9 mouse cellular contexts compared by ENCODE assay signal in genomic region chr1:62702743-62703142, GRCm38 (mm10). TPM values are rescaled to one million over a fixed set of nuclear protein-coding genes. Genes with fewer than 3 reads are reported as not detected.
A peak's percentile ranks its signal among the peaks of the same experiment; 100 is the strongest.
DNase-seq lines count a peak whose midpoint lies in the region; ATAC-seq and TF ChIP-seq lines count a peak whose summit lies in the region.
"Had no signal": no experiment of that assay in that cellular context is flagged by ENCODE, and none has a peak within 500 bp of the region (broad histone marks: within the 10 kb centered on the region; RNA-seq: fewer than 3 reads in every experiment).

No protein-coding gene starts in this region.

- peaks cover 38% of the 10 kb centered on the region for H3K4me1 ChIP-seq in heart, embryonic 10.5 days
- H3K4me1 ChIP-seq in ES-E14 (ENCODE audit: control insufficient read depth in 2 of 2, insufficient read depth in 2 of 2, low read length in 2 of 2, poor library complexity in 1 of 2) = peaks cover 0 to 2% of the 10 kb centered on the region in 2 experiments; a peak in 1 of 4 replicates
- H3K4me1 ChIP-seq in forebrain, embryonic 15.5 days = peaks cover 41% of the 10 kb centered on the region
- H3K4me1 ChIP-seq in liver, embryonic 11.5 days (replicated peaks; ENCODE audit: control insufficient read depth, insufficient read depth, low read length) = peaks cover 3% of the 10 kb centered on the region; the same call in 1 of the 2 replicates
- no peaks in the 10 kb centered on the region for H3K4me1 ChIP-seq in stomach, postnatal 0 days (replicated peaks; ENCODE audit: control insufficient read depth, insufficient read depth)

- H3K4me2 ChIP-seq in forebrain, embryonic 15.5 days (replicated peaks) = peak overlapping the region; percentile 98
- peak overlapping the region; percentile 72 for H3K4me2 ChIP-seq in liver, embryonic 11.5 days
- peak overlapping the region; percentile 98 for H3K4me2 ChIP-seq in stomach, postnatal 0 days (replicated peaks; ENCODE audit: low read depth)

- peak overlapping the region; percentile 81 for H3K4me3 ChIP-seq in heart, embryonic 10.5 days
- H3K4me3 ChIP-seq in ES-E14 (ENCODE audit: insufficient read depth in 1 of 2, low read depth in 1 of 2, low read length in 2 of 2, poor library complexity in 1 of 2, severe bottlenecking in 1 of 2) = peak overlapping the region; percentile 67 to 82
- H3K4me3 ChIP-seq in forebrain, embryonic 15.5 days = peak overlapping the region; percentile 59
- peak overlapping the region; percentile 53 for H3K4me3 ChIP-seq in liver, embryonic 11.5 days (ENCODE audit: low read depth, low read length)
- H3K4me3 ChIP-seq in stomach, postnatal 0 days (ENCODE audit: low read depth, low read length) = peak overlapping the region; percentile 72

- in situ Hi-C loops in ES-E14 (cut with MboI; ENCODE audit: low sequenced_read_pairs in 2 of 2, unreplicated experiment in 2 of 2) = no loop called here

- H3K27me3 ChIP-seq in heart, embryonic 10.5 days (ENCODE audit: insufficient read depth, poor library complexity, severe bottlenecking) = peaks cover 44% of the 10 kb centered on the region
- H3K27me3 ChIP-seq in forebrain, embryonic 15.5 days = peaks cover 8% of the 10 kb centered on the region; the same call in 1 of the 2 replicates
- H3K27me3 ChIP-seq in liver, embryonic 11.5 days (replicated peaks; ENCODE audit: control insufficient read depth, insufficient read depth, low read length) = peaks cover 66% of the 10 kb centered on the region
- H3K27me3 ChIP-seq in stomach, postnatal 0 days (ENCODE audit: control insufficient read depth, insufficient read depth, low read length) = no peaks in the 10 kb centered on the region
- H3K27me3 ChIP-seq: Patski had no signal

- ATAC-seq in forebrain, embryonic 15.5 days (replicated peaks) = peak; percentile 5; the same call in 1 of the 2 replicates
- ATAC-seq in liver, embryonic 11.5 days (replicated peaks; ENCODE audit: low FRiP score) = no peak
- ATAC-seq in stomach, postnatal 0 days (ENCODE audit: low FRiP score, low TSS enrichment) = no peak

- H3K9ac ChIP-seq in ES-E14 (ENCODE audit: insufficient read depth, low read depth, low read length, poor library complexity, severe bottlenecking) = peak overlapping the region; percentile 69
- peak overlapping the region; percentile 72 for H3K9ac ChIP-seq in forebrain, embryonic 15.5 days (replicated peaks)
- peak overlapping the region; percentile 35 for H3K9ac ChIP-seq in liver, embryonic 11.5 days (ENCODE audit: low read depth, low read length)
- H3K9ac ChIP-seq in stomach, postnatal 0 days (ENCODE audit: low read length) = peak overlapping the region; percentile 75

- WGBS in heart, embryonic 10.5 days = under 1% methylated on average over 25 of the region's 25 CpGs
- WGBS in forebrain, embryonic 15.5 days = under 1% methylated on average over 25 of the region's 25 CpGs
- 1% methylated on average over 25 of the region's 25 CpGs for WGBS in liver, embryonic 11.5 days
- 3% methylated on average over 24 of the region's 25 CpGs for WGBS in stomach, postnatal 0 days

- no peak for TF ChIP-seq CTCF in stomach, postnatal 0 days (IDR thresholded peaks at IDR 0.05; ENCODE audit: low read depth)

- H3K9me3 ChIP-seq in heart, embryonic 10.5 days = no peaks in the 10 kb centered on the region
- H3K9me3 ChIP-seq in ES-E14 (ENCODE audit: control insufficient read depth, insufficient read depth, low read depth, low read length) = no peaks in the 10 kb centered on the region
- H3K9me3 ChIP-seq in forebrain, embryonic 15.5 days = no peaks in the 10 kb centered on the region
- H3K9me3 ChIP-seq in liver, embryonic 11.5 days (ENCODE audit: control insufficient read depth, low read length) = no peaks in the 10 kb centered on the region
- H3K9me3 ChIP-seq in stomach, postnatal 0 days (ENCODE audit: control insufficient read depth, low read length) = no peaks in the 10 kb centered on the region

- no peak for TF ChIP-seq EP300 in stomach, postnatal 0 days (optimal IDR thresholded peaks at IDR 0.05)

- no peak for DNase-seq in heart, embryonic 10.5 days (ENCODE audit: low spot score)
- DNase-seq in heart, adult 9 months (ENCODE audit: low spot score in 2 of 2) = no peak
- DNase-seq in ES-E14 (ENCODE audit: low read depth, low spot score) (no peak), adipocyte (ENCODE audit: low spot score) (no peak)
- DNase-seq in liver, embryonic 11.5 days (ENCODE audit: low spot score) = no peak
- DNase-seq in stomach, postnatal 0 days (ENCODE audit: low spot score) = peak; percentile 35
- no peak for DNase-seq in testis, postnatal 14 days (ENCODE audit: low spot score)

- no peaks in the 10 kb centered on the region for H3K36me3 ChIP-seq in heart, embryonic 10.5 days
- no peaks in the 10 kb centered on the region for H3K36me3 ChIP-seq in ES-E14 (ENCODE audit: control insufficient read depth, insufficient read depth, low read length, poor library complexity, severe bottlenecking)
- no peaks in the 10 kb centered on the region for H3K36me3 ChIP-seq in forebrain, embryonic 15.5 days
- H3K36me3 ChIP-seq in liver, embryonic 11.5 days (ENCODE audit: control insufficient read depth, insufficient read depth, low read length) = no peaks in the 10 kb centered on the region
- no peaks in the 10 kb centered on the region for H3K36me3 ChIP-seq in stomach, postnatal 0 days (ENCODE audit: control insufficient read depth, insufficient read depth, low read length)

- H3K27ac ChIP-seq in heart, embryonic 10.5 days = peak overlapping the region; percentile 90
- no peak overlapping the region for H3K27ac ChIP-seq in ES-E14 (ENCODE audit: insufficient read depth, low read depth, low read length, poor library complexity, severe bottlenecking)
- H3K27ac ChIP-seq in forebrain, embryonic 15.5 days (replicated peaks) = peak overlapping the region; percentile 86
- H3K27ac ChIP-seq in liver, embryonic 11.5 days (ENCODE audit: low read depth, low read length) = no peak overlapping the region
- peak overlapping the region; percentile 88 for H3K27ac ChIP-seq in stomach, postnatal 0 days (replicated peaks)

TF ChIP-seq in ES-E14, 5 proteins besides CTCF, POLR2A, EP300 and RAD21:
- TF ChIP-seq CHD2 (IDR thresholded peaks at IDR 0.05; ENCODE audit: low read depth, low read length) = no peak
- TF ChIP-seq HCFC1 (IDR thresholded peaks at IDR 0.05; ENCODE audit: borderline replicate concordance, insufficient read depth, low read length) = peak; percentile 31; the same call in 1 of the 2 replicates
- no peak for TF ChIP-seq MAFK (IDR thresholded peaks at IDR 0.05; ENCODE audit: insufficient read depth, low read depth, low read length)

RNA-seq across cellular contexts. Expression of gene Nrp2, which starts 0.3 kb away (rescaled TPM):
- 7.0 and 18.0 TPM in 2 replicates for polyA plus RNA-seq in heart, embryonic 10.5 days (2016; fragmentation: Nextera tagmentation; extraction: Ambion mirVana)
- total RNA-seq in ES-E14 (2012; rRNA removed) = 14.4 and 19.0 TPM in 2 replicates
- polyA plus RNA-seq in forebrain, embryonic 15.5 days (2015; fragmentation: Nextera tagmentation; extraction: Ambion mirVana) = 30.8 and 34.7 TPM in 2 replicates
- 5.2 and 6.2 TPM in 2 replicates for polyA plus RNA-seq in liver, embryonic 11.5 days (2014; fragmentation: Nextera tagmentation; extraction: Ambion mirVana)
- polyA plus RNA-seq in stomach, postnatal 0 days (2015; fragmentation: Nextera tagmentation; extraction: Ambion mirVana) = 10.2 TPM in 2 replicates

Comparison
In these comparisons a context has a peak if more than half of its experiments do, and no peak if none do; other contexts are left out.
1. H3K27ac ChIP-seq: peak in heart, embryonic 10.5 days (single experiment), forebrain, embryonic 15.5 days (single experiment) and stomach, postnatal 0 days (single experiment); none in ES-E14 (single experiment) and liver, embryonic 11.5 days (single experiment).
2. Peak in every context shown above with its lines, with median percentiles within 50 percentile points of each other: H3K4me3 ChIP-seq, H3K9ac ChIP-seq and H3K4me2 ChIP-seq.